Mouse (Mus musculus) cerebellum, postnatal 25 days (tissue): ENCODE measurements around the gene Fndc4.

Source experiments
- DNase-seq, 2 experiments: peaks; one replicate each; pipeline ENCODE4 v3.0.0; 2021; ENCODE audit warnings: mixed read lengths in 2 of 2

Gene Fndc4

GRCm38 (mm10) chr5:31255971-31256370 is 39.9 kb downstream of the Fndc4 start:
- no peak for DNase-seq

GRCm38 (mm10) chr5:31255381-31255780 is 40.5 kb downstream of the Fndc4 start:
- DNase-seq = no peak

- DNase-seq = no peak
Measured at GRCm38 (mm10) chr5:31254901-31255300, 41.0 kb downstream of the Fndc4 start.

GRCm38 (mm10) chr5:31254452-31254851 is 41.4 kb downstream of the Fndc4 start:
- no peak for DNase-seq

- DNase-seq = no peak
Measured at GRCm38 (mm10) chr5:31253806-31254205, 42.1 kb downstream of the Fndc4 start.

GRCm38 (mm10) chr5:31252795-31253545 is 42.9 kb downstream of the Fndc4 start:
- DNase-seq = no peak

- DNase-seq = no peak
Measured at GRCm38 (mm10) chr5:31252151-31252550, 43.7 kb downstream of the Fndc4 start.

GRCm38 (mm10) chr5:31251541-31252101 is 44.3 kb downstream of the Fndc4 start, which contains the start of gene Krtcap3:
Gene Krtcap3 (plus strand): TSS chr5:31251691.
- DNase-seq = peak; percentile 39 to 51

- no peak for DNase-seq
Measured at GRCm38 (mm10) chr5:31250716-31251115, 45.2 kb downstream of the Fndc4 start.
